ENCODE assay signal across 22 mouse cellular contexts in the genomic region with DNA sequence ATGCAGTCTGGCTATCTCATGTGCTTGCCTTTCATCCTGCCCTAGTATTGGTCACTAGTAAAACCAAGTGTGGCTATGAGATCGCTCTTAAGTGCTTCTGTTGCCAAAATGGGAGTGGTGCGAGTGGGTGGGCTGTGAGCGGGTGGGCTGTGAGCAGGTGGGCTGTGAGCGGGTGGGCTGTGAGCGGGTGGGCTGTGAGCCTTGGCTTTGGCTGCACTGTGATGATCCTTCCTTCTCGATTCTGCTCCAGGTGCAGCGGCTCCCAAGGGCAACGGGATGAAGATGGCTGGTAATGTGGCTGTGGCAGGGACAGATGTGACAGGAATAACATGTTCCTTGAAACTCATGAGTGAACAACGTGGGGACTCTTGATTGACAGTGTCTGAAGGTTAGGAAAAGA.
DNase-seq lines count a peak whose midpoint lies in the region; ATAC-seq and TF ChIP-seq lines count a peak whose summit lies in the region.
"Had no signal": no experiment of that assay in that cellular context is flagged by ENCODE, and none has a peak within 500 bp of the region (broad histone marks: within the 10 kb centered on the region; RNA-seq: fewer than 3 reads in every experiment).

No protein-coding gene starts in this region.

- DNase-seq in embryonic facial prominence, embryonic 14.5 days (ENCODE audit: low spot score), result no peak
- no peak for DNase-seq in embryonic facial prominence, embryonic 10.5 days (ENCODE audit: low spot score)
- DNase-seq in midbrain, embryonic 10.5 days (ENCODE audit: low spot score), result no peak
- DNase-seq in midbrain, postnatal 0 days (ENCODE audit: low spot score), result no peak
- no peak for DNase-seq in T-cell, adult 2 months (ENCODE audit: low spot score)
- DNase-seq in heart, adult 8-10 months (ENCODE audit: low spot score), result no peak
- DNase-seq: adrenal gland, postnatal 10 days; cerebellum, adult 2 months; cerebellum, postnatal 25 days; heart, postnatal 10 days; kidney, adult 8-10 months; kidney, postnatal 25 days; layer of hippocampus, postnatal 36 days had no signal

- H3K9ac ChIP-seq in embryonic facial prominence, embryonic 14.5 days (ENCODE audit: low read depth, low read length), result no peak overlapping the region
- no peak overlapping the region for H3K9ac ChIP-seq in midbrain, postnatal 0 days (replicated peaks; ENCODE audit: low read length, poor library complexity, severe bottlenecking)
- H3K9ac ChIP-seq in forebrain, embryonic 16.5 days (replicated peaks; ENCODE audit: low read depth, low read length), result no peak overlapping the region
- no peak overlapping the region for H3K9ac ChIP-seq in kidney, embryonic 14.5 days (ENCODE audit: low read depth, low read length)
- H3K9ac ChIP-seq: heart, embryonic 12.5 days; hindbrain, embryonic 13.5 days; limb, embryonic 15.5 days; liver, embryonic 14.5 days; lung, embryonic 14.5 days had no signal

- no peak overlapping the region for H3K27ac ChIP-seq in embryonic facial prominence, embryonic 14.5 days (replicated peaks; ENCODE audit: low read depth, low read length)
- H3K27ac ChIP-seq in embryonic facial prominence, embryonic 10.5 days (replicated peaks), result no peak overlapping the region
- 0 out of 2 replicates have a peak overlapping the region, but pooled peaks have one; percentile 71 for H3K27ac ChIP-seq in midbrain, embryonic 10.5 days (replicated peaks)
- H3K27ac ChIP-seq in midbrain, postnatal 0 days (ENCODE audit: low read depth, low read length), result no peak overlapping the region
- no peak overlapping the region for H3K27ac ChIP-seq in forebrain, embryonic 16.5 days (ENCODE audit: low read length)
- H3K27ac ChIP-seq in kidney, embryonic 14.5 days (ENCODE audit: low read depth, low read length), result no peak overlapping the region
- H3K27ac ChIP-seq: hindbrain, embryonic 13.5 days; layer of hippocampus, adult 2 months; limb, embryonic 15.5 days; liver, embryonic 14.5 days; stomach, postnatal 0 days had no signal

- no peak for TF ChIP-seq CTCF in midbrain, postnatal 0 days (IDR thresholded peaks at IDR 0.05)

- H3K4me3 ChIP-seq in embryonic facial prominence, embryonic 14.5 days (ENCODE audit: low read depth, low read length), result no peak overlapping the region
- no peak overlapping the region for H3K4me3 ChIP-seq in embryonic facial prominence, embryonic 10.5 days
- no peak overlapping the region for H3K4me3 ChIP-seq in midbrain, embryonic 10.5 days
- no peak overlapping the region for H3K4me3 ChIP-seq in midbrain, postnatal 0 days (ENCODE audit: low read depth, low read length)
- H3K4me3 ChIP-seq in forebrain, embryonic 16.5 days (replicated peaks; ENCODE audit: low read length), result no peak overlapping the region
- H3K4me3 ChIP-seq in kidney, embryonic 14.5 days (ENCODE audit: low read length), result no peak overlapping the region
- H3K4me3 ChIP-seq: heart, embryonic 12.5 days; hindbrain, embryonic 13.5 days; limb, embryonic 15.5 days had no signal

- WGBS in embryonic facial prominence, embryonic 14.5 days, result 82% methylated on average over 9 of the region's 9 CpGs
- 92% methylated on average over 9 of the region's 9 CpGs for WGBS in embryonic facial prominence, embryonic 10.5 days
- 88% methylated on average over 9 of the region's 9 CpGs for WGBS in midbrain, embryonic 10.5 days
- WGBS in midbrain, postnatal 0 days, result 61% methylated on average over 9 of the region's 9 CpGs
- 62% methylated on average over 9 of the region's 9 CpGs for WGBS in forebrain, embryonic 16.5 days
- 85% methylated on average over 9 of the region's 9 CpGs for WGBS in kidney, embryonic 14.5 days

- 0 out of 2 replicates have a peak overlapping the region, but pooled peaks have one; percentile 20 for H3K4me2 ChIP-seq in embryonic facial prominence, embryonic 14.5 days (ENCODE audit: low read depth, low read length)
- H3K4me2 ChIP-seq in midbrain, postnatal 0 days (ENCODE audit: low read depth, low read length, poor library complexity, severe bottlenecking), result no peak overlapping the region
- H3K4me2 ChIP-seq in forebrain, embryonic 16.5 days (ENCODE audit: low read length), result no peak overlapping the region
- no peak overlapping the region for H3K4me2 ChIP-seq in kidney, embryonic 14.5 days (replicated peaks; ENCODE audit: low read depth, low read length)
- H3K4me2 ChIP-seq: heart, embryonic 12.5 days; hindbrain, embryonic 13.5 days had no signal

- H3K36me3 ChIP-seq in embryonic facial prominence, embryonic 14.5 days (ENCODE audit: control insufficient read depth, insufficient read depth, low read length), result no peaks in the 10 kb centered on the region
- no peaks in the 10 kb centered on the region for H3K36me3 ChIP-seq in embryonic facial prominence, embryonic 10.5 days (replicated peaks)
- no peaks in the 10 kb centered on the region for H3K36me3 ChIP-seq in midbrain, embryonic 10.5 days
- H3K36me3 ChIP-seq in midbrain, postnatal 0 days (ENCODE audit: insufficient read depth, low read length), result no peaks in the 10 kb centered on the region
- H3K36me3 ChIP-seq in forebrain, embryonic 16.5 days (ENCODE audit: control insufficient read depth, insufficient read depth), result no peaks in the 10 kb centered on the region
- no peaks in the 10 kb centered on the region for H3K36me3 ChIP-seq in kidney, embryonic 14.5 days (ENCODE audit: control insufficient read depth, insufficient read depth, low read length)
- H3K36me3 ChIP-seq: heart, embryonic 12.5 days; hindbrain, embryonic 13.5 days; limb, embryonic 15.5 days had no signal

- ATAC-seq in embryonic facial prominence, embryonic 14.5 days (ENCODE audit: low read depth), result no peak
- ATAC-seq in midbrain, postnatal 0 days (ENCODE audit: low FRiP score), result no peak
- ATAC-seq in forebrain, embryonic 16.5 days, result peak; percentile 40; the same call in 1 of the 2 replicates
- no peak for ATAC-seq in kidney, embryonic 14.5 days (ENCODE audit: low FRiP score, low TSS enrichment)

- H3K9me3 ChIP-seq in embryonic facial prominence, embryonic 14.5 days (ENCODE audit: control insufficient read depth, low read length), result no peaks in the 10 kb centered on the region
- no peaks in the 10 kb centered on the region for H3K9me3 ChIP-seq in embryonic facial prominence, embryonic 10.5 days
- H3K9me3 ChIP-seq in midbrain, embryonic 10.5 days (replicated peaks), result no peaks in the 10 kb centered on the region
- no peaks in the 10 kb centered on the region for H3K9me3 ChIP-seq in midbrain, postnatal 0 days (ENCODE audit: low read length)
- H3K9me3 ChIP-seq in forebrain, embryonic 16.5 days (ENCODE audit: control insufficient read depth, low read length), result no peaks in the 10 kb centered on the region
- no peaks in the 10 kb centered on the region for H3K9me3 ChIP-seq in kidney, embryonic 14.5 days (ENCODE audit: control insufficient read depth, low read length)
- H3K9me3 ChIP-seq: heart, embryonic 12.5 days; hindbrain, embryonic 13.5 days; limb, embryonic 15.5 days had no signal

- H3K27me3 ChIP-seq in embryonic facial prominence, embryonic 14.5 days (replicated peaks; ENCODE audit: control insufficient read depth, insufficient read depth, low read length), result no peaks in the 10 kb centered on the region
- no peaks in the 10 kb centered on the region for H3K27me3 ChIP-seq in embryonic facial prominence, embryonic 10.5 days (replicated peaks; ENCODE audit: low read depth, poor library complexity, severe bottlenecking)
- peaks cover 45% of the 10 kb centered on the region for H3K27me3 ChIP-seq in midbrain, embryonic 10.5 days (ENCODE audit: low read depth, poor library complexity, severe bottlenecking)
- H3K27me3 ChIP-seq in midbrain, postnatal 0 days (ENCODE audit: insufficient read depth, low read length), result no peaks in the 10 kb centered on the region
- H3K27me3 ChIP-seq in forebrain, embryonic 16.5 days (replicated peaks; ENCODE audit: control insufficient read depth, insufficient read depth, low read length), result no peaks in the 10 kb centered on the region
- H3K27me3 ChIP-seq in kidney, embryonic 14.5 days (ENCODE audit: control insufficient read depth, insufficient read depth, low read length), result no peaks in the 10 kb centered on the region
- H3K27me3 ChIP-seq: heart, embryonic 12.5 days; hindbrain, embryonic 13.5 days; limb, embryonic 15.5 days had no signal

- peaks cover 9% of the 10 kb centered on the region for H3K4me1 ChIP-seq in embryonic facial prominence, embryonic 14.5 days (ENCODE audit: control insufficient read depth, insufficient read depth, low read length)
- peaks cover 23% of the 10 kb centered on the region for H3K4me1 ChIP-seq in embryonic facial prominence, embryonic 10.5 days
- peaks cover 30% of the 10 kb centered on the region for H3K4me1 ChIP-seq in midbrain, embryonic 10.5 days
- H3K4me1 ChIP-seq in midbrain, postnatal 0 days (ENCODE audit: insufficient read depth, low read length), result peaks cover 7% of the 10 kb centered on the region; the same call in 1 of the 2 replicates
- peaks cover 23% of the 10 kb centered on the region for H3K4me1 ChIP-seq in forebrain, embryonic 16.5 days (replicated peaks; ENCODE audit: control insufficient read depth, insufficient read depth, low read length)
- no peaks in the 10 kb centered on the region for H3K4me1 ChIP-seq in kidney, embryonic 14.5 days (ENCODE audit: control insufficient read depth, insufficient read depth, low read length)
